Mouse (Mus musculus): Measurements from ENCODE around the gene Foxn3.

GRCm38 (mm10) chr12:99532342-99532741 is 31.0 kb downstream of the Foxn3 start:
- TF ChIP-seq CTCF (IDR thresholded peaks at IDR 0.05; ENCODE audit: borderline replicate concordance, extremely low read depth, insufficient read depth, insufficient read length) (no peak), POLR2A (IDR thresholded peaks at IDR 0.05; ENCODE audit: borderline replicate concordance, extremely low read depth, insufficient read depth, insufficient read length, poor library complexity, severe bottlenecking) (no peak)
